Mouse (Mus musculus) forebrain, embryonic 13.5 days (tissue): Measurements from ENCODE around the gene Sdc3. TPM values are rescaled to one million over a fixed set of nuclear protein-coding genes. Genes with fewer than 3 reads are reported as not detected.

Experiments used
- ATAC-seq: fragments of 200-750 bp; cut with Nextera tagmentation; 2 replicates; pipeline ENCODE4 v1.8.0; 2017
- H3K27ac ChIP-seq: fragments of 300-500 bp; sonication (generic); 2 replicates; pipeline ENCODE4 v1.5.1; 2015; ENCODE audit warnings: inconsistent platforms, mild to moderate bottlenecking, moderate library complexity
- H3K27me3 ChIP-seq: fragments of 300-500 bp; sonication (generic); 2 replicates; pipeline ENCODE4 v1.6.1; 2015; ENCODE audit warnings: mild to moderate bottlenecking, inconsistent platforms
- H3K36me3 ChIP-seq: fragments of 300-500 bp; sonication (generic); 2 replicates; pipeline ENCODE4 v1.6.1; 2015; ENCODE audit warnings: mild to moderate bottlenecking, inconsistent platforms; ENCODE audit not compliant: poor library complexity, severe bottlenecking
- H3K4me1 ChIP-seq: fragments of 300-500 bp; sonication (generic); 2 replicates; pipeline ENCODE4 v1.6.1; 2015; ENCODE audit warnings: inconsistent platforms
- H3K4me2 ChIP-seq: fragments of 300-500 bp; sonication (generic); 2 replicates; pipeline ENCODE4 v1.6.1; 2015; ENCODE audit warnings: inconsistent platforms, mild to moderate bottlenecking, moderate library complexity
- H3K4me3 ChIP-seq: fragments of 300-500 bp; sonication (generic); 2 replicates; pipeline ENCODE4 v1.5.1; 2015; ENCODE audit warnings: mild to moderate bottlenecking, inconsistent platforms
- H3K9ac ChIP-seq: fragments of 300-500 bp; sonication (generic); 2 replicates; pipeline ENCODE4 v1.6.1; 2015; ENCODE audit warnings: mild to moderate bottlenecking, inconsistent platforms
- H3K9me3 ChIP-seq: fragments of 300-500 bp; sonication (generic); replicated peaks from 2 replicates; pipeline ENCODE4 v1.6.1; 2016; ENCODE audit warnings: inconsistent platforms
- WGBS: fragments of 180-500 bp; shearing (Covaris S2); methylation state at CpG from one replicate; pipeline ENCODE4 v1.1.7; 2015; 5-methylcytosine and 5-hydroxymethylcytosine counted together
- polyA plus RNA-seq: library from polyadenylated mRNA; unstranded; fragments of >200 nt; fragmentation: Nextera tagmentation; extraction: Ambion mirVana; gene quantifications from 2 replicates; pipeline ENCODE4 v1.2.1, GENCODE M21; 2015

Sdc3 gene
- polyA plus RNA-seq, 1 experiment from 2014 or later = 36.1 TPM

- Histone ChIP-seq H3K9ac (no peak overlapping the region), H3K4me2 (peak overlapping the region; percentile 47), H3K4me3 (peak overlapping the region; percentile 14; the same call in 1 of the 2 replicates), H3K9me3 (no peaks in the 10 kb centered on the region), H3K27ac (no peak overlapping the region), H3K27me3 (peaks cover 71% of the 10 kb centered on the region), H3K4me1 (peaks cover 42% of the 10 kb centered on the region), H3K36me3 (no peaks in the 10 kb centered on the region)
- WGBS = 4% methylated on average over 20 of the region's 20 CpGs
- ATAC-seq = peak; percentile 89
Measured at GRCm38 (mm10) chr4:130836281-130837061, 44.1 kb downstream of the Sdc3 start.

DNA sequence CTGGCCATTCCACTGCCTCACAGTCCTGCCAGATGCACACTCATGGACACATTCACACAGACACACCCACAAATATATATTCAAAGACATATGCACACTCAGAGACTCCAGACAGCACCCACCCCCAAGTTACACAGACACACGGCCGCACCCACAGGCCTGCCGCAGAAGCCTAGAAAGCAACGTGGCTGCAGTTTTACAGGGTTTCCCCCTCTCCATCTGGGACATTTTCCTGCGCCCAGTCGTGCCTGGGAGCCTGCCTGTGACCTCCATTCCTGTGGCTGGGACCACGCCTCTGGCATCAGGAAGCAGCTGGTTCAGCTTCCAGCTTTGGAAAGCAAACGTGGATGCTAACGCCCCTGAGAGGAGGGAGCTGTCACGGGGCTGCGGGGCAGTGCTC, 46.2 kb downstream of the Sdc3 start:
- Histone ChIP-seq H3K27me3 (peaks cover 73% of the 10 kb centered on the region), H3K36me3 (no peaks in the 10 kb centered on the region), H3K9me3 (no peaks in the 10 kb centered on the region), H3K4me2 (no peak overlapping the region), H3K9ac (no peak overlapping the region), H3K4me3 (no peak overlapping the region), H3K27ac (no peak overlapping the region), H3K4me1 (peaks cover 42% of the 10 kb centered on the region)
- 38% methylated on average over 11 of the region's 11 CpGs for WGBS
- ATAC-seq = no peak

DNA sequence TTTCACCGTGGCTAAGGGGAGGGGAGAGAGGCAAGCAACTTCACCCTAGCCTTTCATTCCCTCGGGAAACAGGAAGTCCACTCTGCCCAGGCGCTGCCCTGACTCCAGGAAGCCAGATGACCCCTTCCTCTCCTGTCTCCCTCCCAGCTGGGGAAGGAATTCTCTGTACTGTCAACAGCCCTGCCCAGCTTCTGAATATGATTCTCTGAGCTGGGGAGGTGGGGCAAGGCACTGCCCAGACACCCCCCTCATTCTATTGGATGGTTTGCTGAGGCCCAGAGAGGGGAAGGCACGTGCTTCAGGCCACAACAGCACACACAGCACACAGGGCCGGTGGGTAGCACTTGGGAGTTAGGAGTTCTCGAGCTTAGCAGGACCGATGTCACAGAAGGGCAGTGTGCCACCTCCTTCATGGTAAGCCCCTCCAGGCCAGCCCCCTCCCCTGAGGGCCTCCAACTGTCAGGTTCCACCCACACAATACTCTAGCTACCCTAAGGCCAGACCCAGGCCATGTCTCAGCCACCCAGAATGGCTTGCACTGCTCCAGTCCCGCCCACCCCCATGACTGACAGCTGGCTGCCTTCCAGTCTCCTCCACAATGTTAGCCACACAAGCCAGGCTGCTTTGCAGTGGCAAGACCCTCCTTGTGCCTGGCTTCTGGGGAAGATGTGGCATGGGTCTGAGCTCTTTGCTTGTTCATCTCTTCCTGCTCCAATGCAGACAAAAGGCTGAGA, 48.9 kb downstream of the Sdc3 start:
- H3K4me3 ChIP-seq = no peak overlapping the region
- peak; percentile 82 for ATAC-seq
- peaks cover 61% of the 10 kb centered on the region for H3K27me3 ChIP-seq
- no peak overlapping the region for H3K4me2 ChIP-seq
- H3K36me3 ChIP-seq = no peaks in the 10 kb centered on the region
- H3K4me1 ChIP-seq = peaks cover 34% of the 10 kb centered on the region
- WGBS = 55% methylated on average over 8 of the region's 8 CpGs
- no peaks in the 10 kb centered on the region for H3K9me3 ChIP-seq
- H3K9ac ChIP-seq = no peak overlapping the region
- H3K27ac ChIP-seq = no peak overlapping the region; the same call in 1 of the 2 replicates

GRCm38 (mm10) chr4:130848814-130849213, 56.5 kb downstream of the Sdc3 start:
- Histone ChIP-seq H3K4me3 (no peak overlapping the region), H3K36me3 (no peaks in the 10 kb centered on the region), H3K27me3 (peaks cover 23% of the 10 kb centered on the region), H3K4me2 (no peak overlapping the region), H3K9me3 (no peaks in the 10 kb centered on the region), H3K4me1 (no peaks in the 10 kb centered on the region), H3K27ac (no peak overlapping the region), H3K9ac (no peak overlapping the region)
- ATAC-seq = no peak
- WGBS = 74% methylated on average over 14 of the region's 14 CpGs

- Histone ChIP-seq H3K4me1 (peaks cover 17% of the 10 kb centered on the region), H3K4me2 (no peak overlapping the region), H3K36me3 (no peaks in the 10 kb centered on the region), H3K27ac (no peak overlapping the region), H3K9ac (no peak overlapping the region), H3K27me3 (peaks cover 50% of the 10 kb centered on the region), H3K9me3 (no peaks in the 10 kb centered on the region), H3K4me3 (no peak overlapping the region)
- WGBS = 69% methylated on average over 8 of the region's 8 CpGs
- no peak for ATAC-seq
Measured at GRCm38 (mm10) chr4:130857661-130858060, 65.3 kb downstream of the Sdc3 start.

DNA sequence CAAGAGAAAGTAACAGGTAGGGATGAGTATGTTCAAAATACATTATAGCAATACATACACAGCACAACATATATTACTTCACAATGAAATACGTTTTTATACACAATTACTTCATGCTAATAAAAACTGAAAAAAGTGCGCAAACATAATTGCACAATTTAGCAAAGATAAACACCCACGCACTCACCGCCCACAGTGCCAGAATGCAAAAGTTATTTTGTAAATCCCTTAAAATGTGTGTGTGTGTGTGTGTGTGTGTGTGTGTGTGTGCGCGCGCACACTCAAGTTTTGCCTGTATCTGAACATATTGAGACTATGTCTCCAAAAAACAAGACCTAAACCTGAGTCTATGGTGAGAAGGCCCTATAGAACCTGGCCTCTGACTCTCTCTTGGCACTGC, 66.5 kb downstream of the Sdc3 start:
- Histone ChIP-seq H3K27ac (no peak overlapping the region), H3K4me3 (no peak overlapping the region), H3K4me1 (peaks cover 17% of the 10 kb centered on the region), H3K9me3 (no peaks in the 10 kb centered on the region), H3K36me3 (no peaks in the 10 kb centered on the region), H3K4me2 (no peak overlapping the region), H3K9ac (no peak overlapping the region), H3K27me3 (peaks cover 62% of the 10 kb centered on the region)
- no peak for ATAC-seq
- 99% methylated on average over 7 of the region's 7 CpGs for WGBS

- Histone ChIP-seq H3K4me3 (no peak overlapping the region), H3K4me2 (no peak overlapping the region), H3K9me3 (no peaks in the 10 kb centered on the region), H3K9ac (no peak overlapping the region), H3K36me3 (no peaks in the 10 kb centered on the region), H3K27ac (no peak overlapping the region), H3K4me1 (peaks cover 17% of the 10 kb centered on the region), H3K27me3 (peaks cover 68% of the 10 kb centered on the region)
- no peak for ATAC-seq
- WGBS = 69% methylated on average over 8 of the region's 8 CpGs
Measured at GRCm38 (mm10) chr4:130859467-130859866, 67.1 kb downstream of the Sdc3 start.

DNA sequence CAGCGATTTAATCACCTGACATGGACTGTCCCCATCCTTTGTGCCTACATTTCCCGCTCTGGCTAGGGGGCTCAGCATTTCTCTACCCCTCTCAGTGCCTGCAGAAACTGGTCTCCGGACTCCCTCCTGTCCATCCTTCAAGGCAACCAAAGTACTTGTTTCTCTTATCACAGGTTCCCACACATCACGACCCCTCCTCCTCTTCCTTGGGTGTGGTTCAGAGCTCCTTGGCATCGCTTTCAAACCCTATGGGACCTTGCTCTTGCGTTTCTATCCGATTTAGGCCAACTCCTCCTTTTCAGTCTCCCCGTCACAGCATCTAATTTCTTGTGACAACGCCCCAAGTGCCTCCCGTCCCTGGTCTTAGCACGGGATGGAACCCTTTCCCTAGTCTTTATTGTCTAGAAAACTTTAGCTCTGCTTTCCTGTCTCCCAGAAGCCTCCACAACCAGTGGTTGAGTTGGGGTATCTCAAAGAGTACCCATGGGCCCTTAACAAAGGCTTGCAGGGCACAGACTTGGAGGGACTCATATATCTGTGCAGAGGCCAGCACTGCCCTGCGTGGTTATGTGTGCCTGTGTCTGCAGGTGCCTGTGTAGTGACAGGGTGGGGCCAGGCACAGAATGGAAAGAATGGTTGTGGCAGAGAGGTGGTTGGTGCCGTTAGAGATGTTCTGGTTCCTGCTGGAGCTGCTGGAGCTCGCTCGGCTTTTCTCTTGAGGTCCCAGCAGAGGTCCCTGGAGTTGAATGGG, 68.7 kb downstream of the Sdc3 start:
- Histone ChIP-seq H3K4me3 (peak overlapping the region; percentile 24), H3K36me3 (no peaks in the 10 kb centered on the region), H3K9ac (no peak overlapping the region), H3K27me3 (peaks cover 77% of the 10 kb centered on the region), H3K4me2 (peak overlapping the region; percentile 58), H3K9me3 (no peaks in the 10 kb centered on the region), H3K4me1 (peaks cover 31% of the 10 kb centered on the region), H3K27ac (no peak overlapping the region; the same call in 1 of the 2 replicates)
- peak; percentile 52 for ATAC-seq
- 52% methylated on average over 15 of the region's 15 CpGs for WGBS

GRCm38 (mm10) chr4:130861653-130862208, 69.4 kb downstream of the Sdc3 start:
- H3K9me3 ChIP-seq = no peaks in the 10 kb centered on the region
- ATAC-seq = peak; percentile 93
- peak overlapping the region; percentile 24 for H3K4me3 ChIP-seq
- peak overlapping the region; percentile 58 for H3K4me2 ChIP-seq
- peak overlapping the region; percentile 52; the same call in 1 of the 2 replicates for H3K9ac ChIP-seq
- no peaks in the 10 kb centered on the region for H3K36me3 ChIP-seq
- peaks cover 37% of the 10 kb centered on the region for H3K4me1 ChIP-seq
- H3K27me3 ChIP-seq = peaks cover 79% of the 10 kb centered on the region
- no peak overlapping the region; the same call in 1 of the 2 replicates for H3K27ac ChIP-seq
- WGBS = 2% methylated on average over 30 of the region's 30 CpGs

DNA sequence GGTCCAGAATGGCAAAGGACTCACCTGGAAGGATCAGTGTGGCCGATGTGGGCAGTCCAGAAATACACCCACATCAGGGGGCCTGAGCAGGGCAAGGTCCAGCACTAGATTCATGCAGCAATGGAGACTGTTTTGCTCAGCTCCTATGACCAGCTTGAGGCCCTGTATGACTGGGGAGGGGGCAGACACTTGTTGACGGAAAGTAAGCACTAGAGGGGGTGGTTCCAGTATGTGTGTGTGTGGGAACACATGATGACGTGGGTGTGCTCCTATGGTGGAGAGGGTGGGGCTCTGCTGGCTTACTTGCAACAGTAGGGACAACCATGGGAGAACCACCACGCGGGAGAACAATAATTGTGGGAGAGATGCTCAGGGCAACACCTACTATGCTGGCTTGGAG, 70.2 kb downstream of the Sdc3 start:
- peaks cover 79% of the 10 kb centered on the region for H3K27me3 ChIP-seq

GRCm38 (mm10) chr4:130865460-130865859, 73.1 kb downstream of the Sdc3 start:
- Histone ChIP-seq H3K9ac (0 out of 2 replicates have a peak overlapping the region, but pooled peaks have one; percentile 26), H3K9me3 (no peaks in the 10 kb centered on the region), H3K4me2 (peak overlapping the region; percentile 24; the same call in 1 of the 2 replicates), H3K27ac (peak overlapping the region; percentile 70), H3K4me1 (peaks cover 43% of the 10 kb centered on the region), H3K4me3 (no peak overlapping the region), H3K27me3 (peaks cover 92% of the 10 kb centered on the region), H3K36me3 (no peaks in the 10 kb centered on the region)
- ATAC-seq = peak; percentile 11; the same call in 1 of the 2 replicates
- WGBS = 13% methylated on average over 8 of the region's 9 CpGs

More for the DNA sequence above, 70.2 kb downstream of the Sdc3 start:
- WGBS = 72% methylated on average over 5 of the region's 5 CpGs
- H3K4me1 ChIP-seq = peaks cover 41% of the 10 kb centered on the region
- no peak for ATAC-seq
- H3K9ac ChIP-seq = no peak overlapping the region
- H3K36me3 ChIP-seq = no peaks in the 10 kb centered on the region
- no peak overlapping the region for H3K4me3 ChIP-seq
- H3K4me2 ChIP-seq = no peak overlapping the region
- no peak overlapping the region for H3K27ac ChIP-seq
- H3K9me3 ChIP-seq = no peaks in the 10 kb centered on the region
